Mouse (Mus musculus): ENCODE data around the gene Zcchc7. TPM values are rescaled to one million over a fixed set of nuclear protein-coding genes. Genes with fewer than 3 reads are reported as not detected.
"Not testable (repeated sequence)": the region's sequence is repeated elsewhere in the genome, so short reads cannot be mapped to it uniquely, and the experiment has no call there.

The Zcchc7 gene
- polyA plus RNA-seq, 1 experiment: 38.1 TPM

DNA sequence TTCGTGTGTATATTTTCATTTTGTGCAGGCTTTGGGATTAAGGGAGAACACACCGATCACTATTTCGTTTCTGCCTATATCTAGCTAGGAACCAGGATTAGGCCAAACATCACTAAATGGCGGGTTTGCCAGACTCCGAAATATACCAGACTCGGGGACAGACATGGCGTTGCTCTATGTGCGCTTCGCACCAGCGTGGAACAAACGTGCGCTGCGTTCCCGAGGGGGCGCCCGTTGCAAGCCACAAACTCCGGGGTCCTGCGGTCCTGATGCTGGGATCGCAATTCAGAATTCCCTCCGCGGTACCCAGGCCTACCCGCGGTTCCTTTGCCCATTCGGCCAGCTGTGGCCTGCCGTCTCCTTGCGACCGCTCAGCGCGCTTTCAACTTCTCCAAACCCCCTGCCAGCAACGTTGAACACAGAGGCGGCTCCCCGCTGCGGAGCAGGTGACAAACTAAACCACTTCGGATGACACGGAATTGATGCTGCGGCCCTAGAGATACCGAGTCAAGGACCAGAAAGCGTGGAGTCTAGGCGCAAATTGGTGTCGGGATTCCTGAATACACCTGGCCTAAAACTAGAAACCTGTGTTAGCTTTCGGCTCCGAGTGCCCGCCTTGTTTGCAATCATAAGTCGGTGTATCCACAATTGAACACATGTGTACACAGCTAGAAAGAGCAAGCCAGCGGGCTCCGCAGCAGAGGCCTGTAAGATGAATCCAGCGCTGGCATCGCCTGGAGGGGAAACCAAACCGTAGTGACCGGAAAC, 42.7 kb upstream of the Zcchc7 start:
- peak; percentile 65 for DNase-seq (ENCODE audit: low read depth)
- TF ChIP-seq POLR2A (IDR thresholded peaks at IDR 0.05; ENCODE audit: borderline replicate concordance, extremely low read depth, insufficient read depth, insufficient read length, poor library complexity, severe bottlenecking) (no peak), CTCF (IDR thresholded peaks at IDR 0.05; ENCODE audit: borderline replicate concordance, extremely low read depth, insufficient read depth, insufficient read length) (no peak)

DNA sequence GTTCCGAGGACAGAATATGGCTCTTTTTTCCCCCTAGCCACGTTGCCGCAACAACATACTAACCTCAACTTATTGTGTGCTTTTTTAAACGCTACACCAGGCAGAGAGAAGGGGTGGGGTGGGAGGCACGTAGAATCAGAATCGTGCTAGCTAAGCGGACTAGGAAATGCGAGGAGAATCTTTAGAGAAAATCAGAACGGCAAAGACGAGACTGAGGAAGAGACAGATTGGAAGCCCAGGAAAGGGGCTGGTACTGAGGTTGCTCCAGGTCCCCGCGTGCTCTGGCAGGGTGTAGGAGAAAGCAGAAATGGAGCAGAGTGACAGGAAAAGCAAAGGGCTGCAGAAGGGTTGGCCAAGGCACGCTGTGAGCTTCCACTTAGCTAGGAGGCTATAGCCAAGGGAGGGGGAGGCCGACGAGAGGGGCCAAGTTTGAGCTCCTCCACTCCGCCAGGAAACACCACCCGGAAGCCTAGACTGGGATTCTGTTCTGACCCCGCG, 42.1 kb upstream of the Zcchc7 start:
- TF ChIP-seq POLR2A (IDR thresholded peaks at IDR 0.05; ENCODE audit: borderline replicate concordance, extremely low read depth, insufficient read depth, insufficient read length, poor library complexity, severe bottlenecking) (no peak), CTCF (IDR thresholded peaks at IDR 0.05; ENCODE audit: borderline replicate concordance, extremely low read depth, insufficient read depth, insufficient read length) (no peak)
- no peak for DNase-seq (ENCODE audit: low read depth)

DNA sequence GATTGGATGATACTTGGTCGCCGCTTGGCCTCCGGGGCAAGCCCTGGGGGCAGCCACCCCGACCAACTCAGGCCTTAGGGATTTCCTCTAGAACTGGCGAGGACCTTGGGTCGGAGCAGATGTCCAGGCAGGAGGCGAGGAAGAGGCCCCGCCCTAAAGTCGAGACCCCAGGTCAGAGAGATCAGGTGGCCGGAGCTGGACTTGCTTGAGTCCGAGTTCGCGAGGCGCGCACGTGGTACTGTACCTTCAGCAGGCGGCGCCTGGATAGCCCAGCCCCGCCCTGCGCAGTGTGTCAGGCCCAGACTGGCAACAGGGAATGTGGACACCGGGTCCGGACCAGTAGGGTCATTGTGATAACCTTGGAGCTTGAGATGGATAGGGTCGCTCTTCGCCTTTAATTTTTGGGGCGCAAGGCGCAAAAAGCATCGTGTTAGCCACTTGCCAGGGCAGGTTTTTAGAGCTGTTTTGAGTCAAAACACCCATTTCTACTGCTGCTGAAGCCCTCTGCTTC, 41.5 kb upstream of the Zcchc7 start:
- DNase-seq (ENCODE audit: low read depth): peak; percentile 5
- TF ChIP-seq CTCF (IDR thresholded peaks at IDR 0.05; ENCODE audit: borderline replicate concordance, extremely low read depth, insufficient read depth, insufficient read length) (no peak), POLR2A (IDR thresholded peaks at IDR 0.05; ENCODE audit: borderline replicate concordance, extremely low read depth, insufficient read depth, insufficient read length, poor library complexity, severe bottlenecking) (no peak)

DNA sequence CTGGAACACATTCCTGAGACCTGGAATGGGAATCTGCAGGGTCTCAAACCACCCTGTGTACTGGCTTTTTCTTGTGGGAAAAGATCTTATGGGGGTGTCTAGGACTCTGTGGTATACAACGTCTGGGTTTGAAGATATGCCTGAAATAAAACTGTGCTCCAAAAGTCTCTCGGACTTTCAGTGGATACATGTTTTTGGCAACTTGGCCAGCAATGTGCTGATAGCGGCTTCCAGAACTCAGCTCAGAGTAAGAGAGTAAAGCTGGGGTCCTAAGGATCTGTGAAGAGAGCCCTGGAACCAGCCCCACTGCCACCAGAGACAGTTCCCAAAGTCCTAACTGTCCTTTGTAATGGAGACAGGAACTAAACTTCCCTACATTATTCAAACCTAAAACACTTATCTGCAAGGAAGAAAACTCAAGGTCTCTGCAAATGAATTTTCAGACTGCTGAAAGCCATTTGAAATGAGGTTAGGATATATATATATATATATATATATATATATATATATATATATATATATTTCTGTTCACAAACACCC, 40.0 kb upstream of the Zcchc7 start:
- peak; percentile 5 for DNase-seq (ENCODE audit: low read depth)

DNA sequence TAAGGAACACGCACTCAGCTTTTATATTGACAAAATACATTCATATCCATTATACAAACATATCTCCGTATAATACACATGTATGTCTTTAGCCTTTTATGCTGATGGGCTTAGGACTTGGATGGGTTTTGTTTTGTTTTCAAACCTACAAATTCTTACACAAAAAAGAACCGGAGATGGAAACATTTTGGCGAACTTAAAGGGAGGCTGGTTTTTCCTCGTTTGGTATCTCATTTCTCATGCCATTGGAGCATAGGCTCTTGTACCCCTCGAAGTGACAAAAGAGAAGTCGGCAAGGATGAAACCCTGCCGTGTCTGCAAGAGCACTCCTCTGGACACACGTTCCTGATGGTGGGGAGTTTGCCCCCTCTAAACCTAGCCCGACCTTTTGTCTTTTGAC, 39.3 kb upstream of the Zcchc7 start:
- TF ChIP-seq CTCF (IDR thresholded peaks at IDR 0.05; ENCODE audit: borderline replicate concordance, extremely low read depth, insufficient read depth, insufficient read length) (no peak), POLR2A (IDR thresholded peaks at IDR 0.05; ENCODE audit: borderline replicate concordance, extremely low read depth, insufficient read depth, insufficient read length, poor library complexity, severe bottlenecking) (no peak)
- DNase-seq (ENCODE audit: low read depth): peak; percentile 9

More for the DNA sequence above, 40.0 kb upstream of the Zcchc7 start:
- TF ChIP-seq POLR2A (IDR thresholded peaks at IDR 0.05; ENCODE audit: borderline replicate concordance, extremely low read depth, insufficient read depth, insufficient read length, poor library complexity, severe bottlenecking) (no peak), CTCF (IDR thresholded peaks at IDR 0.05; ENCODE audit: borderline replicate concordance, extremely low read depth, insufficient read depth, insufficient read length) (no peak)

DNA sequence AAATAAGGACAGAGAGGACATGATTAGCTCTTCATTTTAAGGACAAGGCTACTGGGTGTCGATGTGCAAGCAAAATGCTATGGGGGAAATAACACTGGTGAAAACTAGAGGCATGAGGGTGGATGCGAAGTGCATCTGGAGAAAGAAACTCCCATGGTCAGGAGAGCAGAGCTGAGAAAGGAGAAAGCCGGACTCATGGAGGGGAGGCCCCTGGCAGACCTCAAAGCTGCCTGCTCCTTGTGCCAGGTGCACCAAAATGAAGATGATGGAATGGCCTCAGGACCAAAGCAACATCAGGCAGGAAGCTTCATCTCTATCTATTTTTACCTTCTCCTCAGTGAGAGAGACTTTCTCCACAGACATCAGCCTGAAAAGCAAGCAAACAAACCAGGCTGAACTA, 38.0 kb upstream of the Zcchc7 start:
- TF ChIP-seq POLR2A (IDR thresholded peaks at IDR 0.05; ENCODE audit: borderline replicate concordance, extremely low read depth, insufficient read depth, insufficient read length, poor library complexity, severe bottlenecking) (no peak), CTCF (IDR thresholded peaks at IDR 0.05; ENCODE audit: borderline replicate concordance, extremely low read depth, insufficient read depth, insufficient read length) (no peak)
- DNase-seq (ENCODE audit: low read depth): no peak

DNA sequence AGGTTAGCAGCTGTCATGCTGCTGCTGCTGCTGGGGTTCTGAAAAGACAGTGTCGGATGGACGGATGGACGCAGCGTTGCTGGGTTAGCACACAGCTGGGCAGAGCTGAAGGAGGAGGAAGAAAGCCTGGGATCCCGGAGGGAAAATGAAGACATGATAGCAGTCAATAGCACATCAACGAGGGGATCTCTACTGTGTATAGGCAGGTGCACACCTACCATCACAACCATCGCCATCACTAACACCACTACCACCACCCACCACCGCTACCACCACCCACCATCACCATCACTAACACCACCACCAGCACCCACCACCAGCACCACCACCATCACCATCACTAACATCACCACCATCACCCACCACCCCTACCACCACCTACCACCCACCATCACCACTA, 35.6 kb upstream of the Zcchc7 start:
- no peak for DNase-seq (ENCODE audit: low read depth)
- no peak for TF ChIP-seq POLR2A (IDR thresholded peaks at IDR 0.05; ENCODE audit: borderline replicate concordance, extremely low read depth, insufficient read depth, insufficient read length, poor library complexity, severe bottlenecking)
- TF ChIP-seq CTCF (IDR thresholded peaks at IDR 0.05; ENCODE audit: borderline replicate concordance, extremely low read depth, insufficient read depth, insufficient read length): no peak

DNA sequence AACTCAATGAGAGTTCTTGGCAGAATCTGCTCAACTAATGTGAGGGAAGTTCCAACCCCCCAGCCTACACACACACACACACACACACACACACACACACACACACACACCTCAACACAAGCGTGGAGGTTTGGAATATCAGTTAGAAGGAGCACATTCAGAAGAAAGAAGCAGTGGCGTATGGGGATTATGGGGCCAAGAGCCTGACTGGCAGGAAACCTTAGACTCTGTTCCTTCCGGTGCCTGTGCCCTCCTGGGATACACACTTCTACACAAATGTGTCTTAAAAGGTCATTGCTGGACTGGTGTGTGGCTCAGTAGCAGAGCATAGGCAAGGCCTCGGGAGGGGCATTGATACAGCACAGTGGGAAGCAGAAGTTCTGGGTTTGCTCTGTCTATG, 34.4 kb upstream of the Zcchc7 start:
- TF ChIP-seq CTCF (IDR thresholded peaks at IDR 0.05; ENCODE audit: borderline replicate concordance, extremely low read depth, insufficient read depth, insufficient read length) (no peak), POLR2A (IDR thresholded peaks at IDR 0.05; ENCODE audit: borderline replicate concordance, extremely low read depth, insufficient read depth, insufficient read length, poor library complexity, severe bottlenecking) (no peak)
- no peak for DNase-seq (ENCODE audit: low read depth)

DNA sequence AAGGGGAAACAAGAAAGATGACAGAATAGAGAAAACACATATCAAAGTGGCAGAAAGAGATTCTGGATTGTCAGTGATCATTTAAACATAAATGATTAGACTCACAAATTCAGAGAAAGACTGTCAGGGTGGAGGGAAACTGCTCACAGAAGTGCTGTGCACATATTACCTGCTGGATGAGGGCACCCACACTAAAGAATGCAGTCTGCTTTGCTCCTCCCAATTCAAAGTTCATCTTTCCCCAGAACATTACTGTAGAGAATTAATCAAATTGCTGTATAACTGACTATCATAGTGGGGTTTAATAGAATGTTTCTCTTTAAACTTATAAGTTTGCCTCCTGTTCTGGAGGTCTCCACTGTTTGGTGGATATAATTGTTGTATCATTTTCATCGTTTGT, 15.2 kb upstream of the Zcchc7 start:
- DNase-seq (ENCODE audit: low read depth): no peak
- no peak for TF ChIP-seq POLR2A (IDR thresholded peaks at IDR 0.05; ENCODE audit: borderline replicate concordance, extremely low read depth, insufficient read depth, insufficient read length, poor library complexity, severe bottlenecking)
- no peak for TF ChIP-seq CTCF (IDR thresholded peaks at IDR 0.05; ENCODE audit: borderline replicate concordance, extremely low read depth, insufficient read depth, insufficient read length)

DNA sequence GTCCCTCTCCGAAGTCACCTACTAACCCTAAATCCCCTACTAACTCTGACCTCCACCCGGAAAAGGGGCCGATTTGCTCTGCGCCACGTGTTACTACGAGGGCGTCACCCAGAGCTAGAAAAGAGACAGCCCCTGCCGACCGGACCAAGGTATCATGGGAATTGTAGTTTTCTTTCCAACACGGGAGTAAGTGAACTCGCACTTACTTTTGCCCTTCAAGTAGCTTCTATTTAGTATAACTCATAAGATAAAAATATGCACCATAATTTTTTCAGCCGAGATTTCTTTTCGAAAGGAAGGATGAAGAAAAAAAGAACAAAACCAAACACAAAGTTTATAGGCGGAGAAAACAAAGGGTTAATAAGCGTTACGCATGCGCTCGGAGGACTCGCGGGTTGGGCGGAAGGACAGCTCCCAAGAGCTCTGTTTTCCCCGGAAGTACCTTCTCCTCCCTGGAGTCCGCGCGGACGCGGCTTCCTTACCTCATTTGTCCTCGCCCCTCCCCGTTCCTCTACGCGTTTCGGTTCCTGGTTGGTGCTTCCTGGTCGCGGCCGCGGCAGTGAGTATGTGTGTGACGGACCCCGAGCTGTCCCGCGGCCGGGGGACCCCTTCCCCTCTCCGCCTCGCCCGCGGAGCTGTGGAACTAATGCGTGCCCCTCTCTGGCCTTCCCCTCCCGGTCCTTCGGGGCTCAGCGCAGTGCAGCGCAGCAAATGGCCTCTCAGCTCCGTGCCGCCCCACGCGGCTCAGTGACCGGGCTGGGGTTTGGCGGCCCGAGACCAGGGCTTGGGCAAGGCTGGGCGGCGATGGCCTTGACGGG, 666 bp downstream of the Zcchc7 start:
- no peak for TF ChIP-seq CTCF (IDR thresholded peaks at IDR 0.05; ENCODE audit: borderline replicate concordance, extremely low read depth, insufficient read depth, insufficient read length)
- peak; percentile 48; the same call in 1 of the 2 replicates for TF ChIP-seq POLR2A (IDR thresholded peaks at IDR 0.05; ENCODE audit: borderline replicate concordance, extremely low read depth, insufficient read depth, insufficient read length, poor library complexity, severe bottlenecking)
- DNase-seq (ENCODE audit: low read depth): peak; percentile 98

DNA sequence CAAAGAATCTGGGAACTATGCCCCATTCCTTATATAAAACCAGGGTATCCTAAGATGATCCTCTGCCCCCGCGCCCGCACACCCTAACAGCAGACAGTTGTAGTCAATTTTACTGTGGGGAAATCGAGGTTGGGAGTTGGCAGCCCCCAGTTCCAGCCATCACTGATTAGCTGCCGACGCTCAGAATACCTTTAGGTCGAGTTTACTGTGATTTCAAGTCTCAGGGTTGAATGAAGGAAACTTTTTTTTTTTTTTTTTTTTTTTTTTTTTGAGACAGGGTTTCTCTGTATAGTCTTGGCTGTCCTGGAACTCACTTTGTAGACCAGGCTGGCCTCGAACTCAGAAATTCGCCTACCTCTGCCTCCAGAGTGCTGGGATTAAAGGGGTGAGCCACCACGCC, 1.5 kb downstream of the Zcchc7 start:
- not testable (repeated sequence) for DNase-seq (ENCODE audit: low read depth)
